In the genomic region with DNA sequence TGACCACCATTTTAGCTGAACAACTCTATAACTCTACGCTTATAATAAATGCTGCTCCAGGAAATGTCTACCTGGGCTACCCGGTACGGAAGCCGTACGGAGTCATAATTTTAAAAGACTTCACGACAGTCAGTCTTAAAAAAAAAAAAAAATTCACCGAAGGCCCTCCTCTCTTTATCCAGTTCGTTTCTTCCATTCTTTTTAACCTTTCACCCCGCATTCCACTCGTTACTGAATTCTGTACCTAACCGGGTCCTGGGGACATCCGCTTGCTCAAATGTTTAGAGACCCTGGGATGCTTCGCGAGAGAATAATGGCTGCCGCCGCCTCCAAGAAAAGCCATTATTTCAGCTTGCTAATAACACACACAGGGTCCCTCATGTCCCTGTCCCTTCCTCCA, we compare ENCODE assay signal across 8 mouse cellular contexts. TPM values are rescaled to one million over a fixed set of nuclear protein-coding genes. Genes with fewer than 3 reads are reported as not detected.
DNase-seq lines count a peak whose midpoint lies in the region; ATAC-seq and TF ChIP-seq lines count a peak whose summit lies in the region.

No protein-coding gene starts in this region.

- WGBS in embryonic facial prominence, embryonic 12.5 days = 17% methylated on average over 16 of the region's 16 CpGs
- 19% methylated on average over 16 of the region's 16 CpGs for WGBS in hindbrain, embryonic 16.5 days

- H3K36me3 ChIP-seq in embryonic facial prominence, embryonic 12.5 days = no peaks in the 10 kb centered on the region
- H3K36me3 ChIP-seq in hindbrain, embryonic 16.5 days (ENCODE audit: control insufficient read depth, insufficient read depth, low read length) = no peaks in the 10 kb centered on the region

- H3K27ac ChIP-seq in layer of hippocampus, adult 2 months = peak overlapping the region; percentile 95
- H3K27ac ChIP-seq in embryonic facial prominence, embryonic 12.5 days = peak overlapping the region; percentile 61
- peak overlapping the region; percentile 82 for H3K27ac ChIP-seq in hindbrain, embryonic 16.5 days (ENCODE audit: low read depth, low read length)

- no peaks in the 10 kb centered on the region for H3K27me3 ChIP-seq in embryonic facial prominence, embryonic 12.5 days
- H3K27me3 ChIP-seq in hindbrain, embryonic 16.5 days (replicated peaks; ENCODE audit: control insufficient read depth, insufficient read depth, low read length) = no peaks in the 10 kb centered on the region

- H3K9ac ChIP-seq in embryonic facial prominence, embryonic 12.5 days = peak overlapping the region; percentile 30; the same call in 1 of the 2 replicates
- H3K9ac ChIP-seq in hindbrain, embryonic 16.5 days (ENCODE audit: low read depth, low read length) = peak overlapping the region; percentile 61

- H3K9me3 ChIP-seq in embryonic facial prominence, embryonic 12.5 days = no peaks in the 10 kb centered on the region
- H3K9me3 ChIP-seq in hindbrain, embryonic 16.5 days (ENCODE audit: control insufficient read depth, low read length) = no peaks in the 10 kb centered on the region

- peak; percentile 24 to 36 for DNase-seq in layer of hippocampus, adult 2 months (ENCODE audit: low spot score in 2 of 2)
- DNase-seq in layer of hippocampus, postnatal 14 days (ENCODE audit: low spot score in 2 of 2) = no peak
- DNase-seq in MN1 (ENCODE audit: low spot score) (peak; percentile 57), liver (peak; percentile 8), adipocyte (ENCODE audit: low spot score) (no peak)
- peak; percentile 36 to 62 for DNase-seq in natural killer cell, adult 2 months (ENCODE audit: low spot score in 2 of 2)

- no peak for TF ChIP-seq CTCF in layer of hippocampus, adult 2 months (conservative IDR thresholded peaks at IDR 0.05)

- H3K4me1 ChIP-seq in embryonic facial prominence, embryonic 12.5 days = no peaks in the 10 kb centered on the region
- H3K4me1 ChIP-seq in hindbrain, embryonic 16.5 days (ENCODE audit: control insufficient read depth, insufficient read depth, low read depth, low read length) = no peaks in the 10 kb centered on the region

- ATAC-seq in embryonic facial prominence, embryonic 12.5 days (ENCODE audit: insufficient number of reproducible peaks, insufficient read depth, low FRiP score, low TSS enrichment) = no peak
- ATAC-seq in hindbrain, embryonic 16.5 days = peak; percentile 48; the same call in 1 of the 2 replicates

- H3K4me2 ChIP-seq in embryonic facial prominence, embryonic 12.5 days (replicated peaks) = peak overlapping the region; percentile 46
- H3K4me2 ChIP-seq in hindbrain, embryonic 16.5 days (ENCODE audit: low read length) = peak overlapping the region; percentile 52

- H3K4me3 ChIP-seq in layer of hippocampus, adult 2 months = peak overlapping the region; percentile 67
- H3K4me3 ChIP-seq in embryonic facial prominence, embryonic 12.5 days = peak overlapping the region; percentile 46
- peak overlapping the region; percentile 62 for H3K4me3 ChIP-seq in hindbrain, embryonic 16.5 days (ENCODE audit: low read length)

RNA-seq across cellular contexts. Expression of gene Rpgr, which starts 0.7 kb away (rescaled TPM):
- 10 to 100 TPM; 17.8 to 19.3 TPM for total RNA-seq in layer of hippocampus, adult 2 months (2021)
- total RNA-seq in layer of hippocampus, postnatal 14 days (2021) = 10 to 100 TPM; 17.7 to 18.7 TPM
- polyA plus RNA-seq in embryonic facial prominence, embryonic 12.5 days (2016; fragmentation: Nextera tagmentation; extraction: Ambion mirVana) = 27.9 and 28.9 TPM in 2 replicates
- polyA plus RNA-seq in hindbrain, embryonic 16.5 days (2015; fragmentation: Nextera tagmentation; extraction: Ambion mirVana) = 29.3 and 30.1 TPM in 2 replicates

RNA-seq across cellular contexts. Expression of gene Otc, which starts 36.1 kb away (rescaled TPM):
- total RNA-seq in layer of hippocampus, adult 2 months (2021) = not detected
- not detected for total RNA-seq in layer of hippocampus, postnatal 14 days (2021)
- not detected in 2 replicates for polyA plus RNA-seq in embryonic facial prominence, embryonic 12.5 days (2016; fragmentation: Nextera tagmentation; extraction: Ambion mirVana)
- 0.06 TPM in 1 of 2 replicates, not detected in the other for polyA plus RNA-seq in hindbrain, embryonic 16.5 days (2015; fragmentation: Nextera tagmentation; extraction: Ambion mirVana)

Comparison
In these comparisons a context has a peak if more than half of its experiments do, and no peak if none do; other contexts are left out.
1. DNase-seq: peak in layer of hippocampus, adult 2 months (2 of 2), MN1 (single experiment), liver (single experiment) and natural killer cell, adult 2 months (2 of 2); none in layer of hippocampus, postnatal 14 days (0 of 2) and adipocyte (single experiment).
2. Peak in every context shown above with its lines, with median percentiles within 50 percentile points of each other: H3K27ac ChIP-seq and H3K4me3 ChIP-seq.